Mouse (Mus musculus): ENCODE measurements around the gene Tctn1. TPM values are rescaled to one million over a fixed set of nuclear protein-coding genes. Genes with fewer than 3 reads are reported as not detected.
"Not testable (repeated sequence)": the region's sequence is repeated elsewhere in the genome, so short reads cannot be mapped to it uniquely, and the experiment has no call there.

The Tctn1 gene
- total RNA-seq, 2 experiments from 2014 or later: 2.8 to 6.3 TPM

DNA sequence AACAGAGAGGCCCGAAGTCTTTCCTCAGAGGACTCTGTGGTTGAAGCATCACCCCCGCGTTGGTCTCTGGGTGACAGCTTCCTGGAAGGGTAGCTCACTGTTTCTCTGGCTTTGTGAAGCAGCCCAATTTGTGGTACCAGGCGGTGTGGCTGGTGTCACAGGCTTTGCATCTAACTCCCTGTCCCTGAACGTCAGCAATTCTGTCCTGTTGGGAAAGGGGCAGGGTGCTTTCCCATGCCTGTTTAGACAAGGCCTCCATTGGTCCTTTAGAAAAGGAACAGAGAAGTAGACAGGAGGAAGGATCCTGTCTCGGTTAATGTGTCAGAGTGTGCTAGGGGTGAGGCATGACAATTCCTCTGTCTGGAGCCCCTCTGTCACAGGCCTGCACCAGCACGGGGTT lies 45.3 kb downstream of the Tctn1 start:
- DNase-seq: no peak

DNA sequence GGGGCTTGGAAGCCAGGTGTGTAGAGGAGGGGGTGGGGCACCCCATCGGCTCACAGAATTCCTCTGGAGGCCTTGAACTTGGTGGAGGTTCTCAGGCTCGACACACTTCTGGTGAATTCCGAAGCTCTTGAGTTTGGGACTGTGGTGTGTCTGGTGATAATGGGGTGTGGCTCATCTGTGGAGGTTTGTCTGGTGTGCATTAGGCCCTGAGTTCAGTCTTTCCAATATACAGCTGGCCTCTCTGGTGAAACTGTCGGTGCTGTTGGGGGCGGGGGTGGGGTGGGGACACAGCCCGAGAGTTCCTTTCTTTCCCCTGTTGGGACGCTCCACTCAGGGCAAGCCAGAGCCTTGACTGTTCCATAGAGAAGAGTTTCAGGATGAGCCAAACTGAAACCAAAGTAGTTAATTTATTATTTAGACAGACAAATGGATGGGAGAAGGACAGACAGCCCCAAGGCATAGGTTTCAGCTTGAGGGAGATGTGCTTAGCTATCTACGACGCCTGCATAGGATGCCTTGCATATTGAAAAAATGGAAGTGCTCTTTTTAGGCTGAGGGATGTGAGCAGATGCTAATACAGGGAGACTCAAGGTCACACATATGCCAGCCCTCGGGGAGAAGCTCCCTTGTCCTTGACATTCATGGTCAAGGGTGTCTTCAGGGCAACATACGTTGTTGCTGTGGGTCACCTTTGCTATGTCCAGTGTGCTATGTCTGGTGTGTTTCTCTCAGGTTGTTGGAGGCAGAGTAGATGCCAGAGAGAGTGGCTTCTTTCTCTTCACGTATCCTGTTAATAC lies 46.0 kb downstream of the Tctn1 start:
- no peak for DNase-seq

- no peak for DNase-seq
These were observed 46.6 kb downstream of the Tctn1 start for GRCm38 (mm10) chr5:122217636-122218035.

DNA sequence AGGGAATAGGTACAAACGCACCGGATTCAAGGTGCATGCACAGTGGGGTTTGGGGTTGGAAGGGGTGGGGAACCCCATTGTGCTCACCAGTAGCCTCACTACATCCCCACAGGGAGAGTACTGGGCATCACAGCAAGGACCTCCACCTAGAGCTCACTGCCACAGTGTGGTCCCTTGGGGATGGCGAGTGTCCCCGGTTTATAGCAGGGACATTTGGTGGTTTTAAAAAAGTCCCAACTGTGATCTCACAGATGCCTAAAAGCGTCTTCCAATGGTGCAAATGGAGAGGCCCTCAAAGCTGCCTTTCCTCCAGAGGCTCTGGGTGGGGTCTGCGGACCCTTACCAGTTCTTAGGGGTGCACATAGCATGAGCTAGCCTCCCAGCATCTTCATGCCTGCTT lies 50.4 kb downstream of the Tctn1 start:
- no peak for DNase-seq

GRCm38 (mm10) chr5:122212820-122213219 lies 51.4 kb downstream of the Tctn1 start:
- DNase-seq: not testable (repeated sequence)

- DNase-seq: no peak
These were observed 52.1 kb downstream of the Tctn1 start for GRCm38 (mm10) chr5:122212125-122212524.

DNA sequence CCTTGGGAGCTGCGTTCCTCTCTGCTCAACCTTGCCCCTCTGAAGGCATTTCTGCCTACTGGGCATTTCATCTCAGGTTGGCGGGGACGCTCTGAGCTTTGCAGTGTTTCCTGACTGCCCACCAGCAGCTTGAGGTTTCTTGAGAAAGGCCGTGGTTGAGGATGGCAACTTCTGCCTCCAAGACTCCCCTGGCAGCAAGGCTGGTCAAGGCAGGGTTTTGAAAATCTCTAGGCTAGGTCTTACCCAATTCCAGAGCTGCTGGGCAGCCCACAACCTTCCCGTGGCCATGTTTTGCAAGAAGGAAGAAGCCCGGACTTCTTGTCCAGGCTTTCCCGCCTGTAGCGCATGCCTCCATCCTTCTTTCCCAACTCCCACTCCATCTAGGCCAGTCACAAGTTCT lies 53.4 kb downstream of the Tctn1 start:
- no peak for DNase-seq

DNA sequence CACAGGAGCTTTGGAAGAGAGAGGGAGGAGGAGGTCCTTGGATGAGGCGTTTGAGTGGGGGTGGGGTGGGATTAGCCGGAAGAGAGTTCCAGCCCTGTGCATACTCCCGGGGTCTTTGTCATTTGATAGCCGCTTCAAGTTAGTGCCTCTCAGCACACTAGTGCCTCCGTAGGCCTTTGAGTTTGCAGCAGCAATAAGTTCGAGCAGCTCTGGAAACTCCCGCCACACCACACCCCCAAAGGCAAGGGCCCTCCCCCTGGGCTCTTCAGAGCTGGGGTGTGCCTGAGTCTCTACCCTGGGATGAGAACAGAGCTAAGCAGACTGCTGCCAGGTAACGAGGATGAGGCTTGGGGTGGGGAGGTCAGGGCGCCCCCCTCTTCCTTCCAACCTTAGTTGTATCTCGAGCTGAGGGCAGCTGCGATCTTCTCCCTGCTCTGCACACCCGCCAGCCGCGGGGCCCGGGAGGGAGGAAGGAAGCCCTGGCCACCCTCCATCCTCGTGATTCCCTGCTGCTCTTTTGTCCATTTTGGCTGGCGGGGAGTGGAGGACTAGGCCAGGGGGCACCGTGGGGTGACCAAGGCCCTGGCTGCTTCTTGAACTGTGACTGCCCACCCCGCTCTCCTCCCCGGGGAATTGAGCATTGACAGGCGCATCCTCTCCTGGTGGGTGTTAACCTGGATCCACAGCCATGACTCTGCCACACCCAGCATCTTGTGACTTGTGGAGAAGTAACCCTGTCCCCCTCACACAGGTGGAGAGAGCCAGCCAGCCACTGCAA lies 54.5 kb downstream of the Tctn1 start:
- DNase-seq: peak; percentile 61

DNA sequence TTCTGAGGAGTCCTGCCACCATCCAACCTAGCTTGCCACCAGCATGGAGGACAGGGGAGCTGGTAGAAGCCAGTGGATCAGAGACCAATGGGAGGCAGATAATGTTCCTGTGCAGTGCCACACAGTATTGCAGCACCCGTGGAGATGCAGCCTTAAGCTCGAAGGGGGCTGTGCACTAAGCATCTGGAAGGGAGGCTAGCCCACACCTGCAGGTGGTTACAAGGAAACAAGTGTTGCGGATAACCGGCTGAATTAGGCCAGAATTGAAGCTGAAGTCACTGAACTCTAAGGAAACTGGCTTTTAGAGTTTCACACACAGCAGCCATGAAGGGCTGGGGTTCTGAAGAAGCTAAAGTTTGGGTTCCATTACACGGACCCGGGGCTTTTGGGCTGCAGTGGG lies 55.4 kb downstream of the Tctn1 start:
- no peak for DNase-seq

DNA sequence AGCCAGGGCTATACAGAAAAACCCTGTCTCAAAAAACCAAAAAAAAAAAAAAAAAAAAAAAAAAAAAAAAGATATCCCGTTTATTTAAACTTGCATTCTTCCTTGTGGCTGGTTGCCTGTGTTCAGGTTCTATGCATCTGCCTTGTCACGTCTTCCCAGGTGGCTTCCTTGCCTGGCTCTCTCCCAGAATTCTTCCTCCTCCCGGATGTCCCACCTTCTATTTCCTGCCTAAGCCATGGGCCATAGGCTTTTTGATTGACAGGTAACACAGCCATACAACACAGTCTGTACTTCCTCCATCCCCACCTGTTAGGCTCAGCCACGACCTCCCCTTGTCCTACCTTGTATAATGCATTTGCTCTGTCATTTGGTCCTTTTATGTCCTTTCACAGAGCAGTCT lies 57.8 kb downstream of the Tctn1 start, which contains the start of gene Hvcn1:
Gene Hvcn1, plus strand, starts transcription at position 330 of the 400 bp plus-strand sequence.
- no peak for DNase-seq

GRCm38 (mm10) chr5:122204180-122204579 lies 60.1 kb downstream of the Tctn1 start:
- no peak for DNase-seq

DNA sequence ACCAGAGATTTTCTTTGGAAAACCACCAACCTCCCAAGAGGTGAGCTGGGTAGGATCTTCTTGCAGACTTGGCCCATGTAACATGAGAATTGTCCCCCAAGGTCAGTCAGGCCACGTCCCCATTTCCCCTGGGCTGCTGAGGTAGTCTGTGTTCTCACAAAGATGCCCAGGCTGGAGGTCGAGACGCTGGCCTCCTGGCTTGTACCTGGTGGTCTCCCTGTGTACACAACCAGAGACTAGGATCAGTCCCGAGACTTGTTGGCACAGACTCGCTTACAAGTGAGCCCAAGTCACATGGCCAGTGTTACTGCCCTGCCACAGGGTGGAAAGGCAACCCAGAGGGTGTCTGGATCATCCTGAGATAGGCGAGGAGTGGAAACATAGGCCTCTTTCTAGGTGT lies 62.4 kb downstream of the Tctn1 start:
- no peak for DNase-seq

DNA sequence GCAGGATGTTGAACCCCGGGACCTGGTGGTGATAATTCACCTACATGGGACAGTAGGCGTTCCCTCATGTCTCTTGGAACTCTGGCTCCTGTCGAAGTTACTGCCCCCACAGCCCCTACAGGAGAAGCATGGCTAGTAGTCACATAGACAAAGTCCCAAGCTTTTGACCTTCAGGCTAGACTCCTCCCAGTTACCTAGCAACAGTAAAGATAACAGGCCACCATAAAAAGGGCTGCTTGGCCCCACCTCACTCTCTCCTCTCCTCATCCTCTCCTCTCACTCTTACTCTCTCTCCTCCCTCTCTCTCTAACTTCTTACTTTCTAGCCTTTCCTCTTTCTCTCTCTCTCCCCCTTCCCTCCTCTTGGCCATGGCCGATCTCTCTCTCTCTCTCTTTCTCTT lies 63.4 kb downstream of the Tctn1 start:
- no peak for DNase-seq

DNA sequence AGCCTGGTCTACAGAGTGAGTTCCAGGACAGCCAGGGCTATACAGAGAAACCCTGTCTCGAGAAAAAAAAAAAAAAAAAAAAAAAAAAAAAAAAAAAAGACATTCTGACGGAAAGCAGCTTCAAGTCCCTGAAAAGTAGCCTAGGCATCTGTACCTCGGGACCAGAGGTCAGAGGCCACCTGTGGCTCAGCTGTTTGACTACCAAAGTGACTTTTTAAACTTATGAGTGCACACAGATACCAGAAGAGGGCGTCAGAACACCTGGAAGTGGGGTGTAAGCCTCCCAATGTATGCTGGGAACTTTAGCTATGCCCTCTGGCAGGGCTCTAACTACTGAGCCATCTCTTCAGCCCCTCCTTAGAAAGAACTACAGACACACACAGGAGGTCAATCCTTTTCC lies 71.9 kb downstream of the Tctn1 start:
- DNase-seq: no peak

DNA sequence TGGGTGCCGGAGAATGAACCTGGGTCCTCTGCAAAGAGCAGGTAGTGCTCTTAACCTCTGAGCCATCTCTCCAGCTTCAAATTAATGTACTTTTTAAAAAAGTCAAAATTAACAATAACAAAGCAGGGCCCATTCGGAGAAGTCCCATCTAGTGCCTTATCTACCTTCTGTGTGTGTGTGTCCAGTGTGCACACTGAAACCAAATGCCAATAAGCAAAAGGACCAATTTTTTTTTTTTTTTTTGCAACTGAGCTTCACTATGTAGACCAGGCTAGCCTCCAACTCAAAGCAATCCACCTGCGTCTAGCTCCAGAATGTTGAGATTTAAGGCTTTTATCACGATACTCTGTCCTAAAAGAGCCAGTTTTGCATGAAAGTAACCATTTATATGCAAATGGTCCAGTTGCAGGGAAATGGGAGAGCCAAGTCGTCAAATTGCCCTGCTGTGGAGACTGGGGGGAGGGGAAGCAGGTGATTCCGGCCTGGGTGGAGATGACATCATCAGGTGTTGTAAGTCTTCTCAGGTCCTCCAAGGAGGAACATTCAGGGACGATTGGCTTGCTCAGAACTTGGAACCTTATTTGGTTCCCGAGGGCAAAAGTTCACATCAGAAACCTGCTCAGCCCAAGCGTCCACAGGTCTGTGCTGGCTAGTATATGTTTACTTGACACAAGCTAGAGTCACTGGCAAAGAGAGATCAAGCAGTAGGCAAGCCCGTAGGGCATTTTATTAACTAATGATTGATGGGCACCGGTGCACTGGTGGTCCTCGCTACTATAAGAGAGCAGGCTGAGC lies 72.8 kb downstream of the Tctn1 start:
- no peak for DNase-seq

DNA sequence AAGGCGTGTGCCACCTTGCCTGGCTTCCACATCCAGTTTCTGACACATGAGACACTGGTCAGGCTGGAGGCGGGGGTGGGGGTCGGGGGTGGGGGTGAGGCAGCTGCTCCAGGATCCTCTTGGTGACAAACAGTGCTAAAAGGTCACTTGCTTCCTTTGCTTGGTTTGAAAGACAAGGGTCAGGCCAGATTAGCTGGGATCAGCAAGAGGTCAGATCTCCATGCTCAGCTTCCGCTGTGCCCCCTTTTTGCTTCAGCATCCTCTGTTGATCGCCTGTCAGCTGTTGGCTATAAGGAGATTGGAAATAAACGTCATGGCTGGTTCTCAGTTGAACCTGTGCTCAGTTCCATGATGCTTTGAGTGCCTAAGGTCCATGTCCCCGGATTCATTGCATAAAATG lies 73.8 kb downstream of the Tctn1 start:
- DNase-seq: no peak

GRCm38 (mm10) chr5:122189115-122189514 lies 75.1 kb downstream of the Tctn1 start:
- DNase-seq: peak; percentile 47

Other genes with a start within 250 kb of the Tctn1 start
- 1 to 10 TPM; 1.1 to 1.5 TPM for gene Cux2, start 214.4 kb downstream of the Tctn1 start, total RNA-seq (2021)
- gene Myl2, start 163.5 kb downstream of the Tctn1 start, total RNA-seq (2021): 100 to 1,000 TPM; 526 to 721 TPM
- gene Ccdc63, start 123.6 kb downstream of the Tctn1 start, total RNA-seq (2021): not detected
- 100 to 1,000 TPM; 144 to 156 TPM for gene Ppp1cc, start 106.2 kb downstream of the Tctn1 start, total RNA-seq (2021)
- gene Hvcn1, start 57.7 kb downstream of the Tctn1 start, total RNA-seq (2021): 1 to 10 TPM; 4.0 to 4.3 TPM
- 10 to 100 TPM; 30.0 to 36.1 TPM for gene Pptc7, start 19.9 kb upstream of the Tctn1 start, total RNA-seq (2021)
- 1 to 10 TPM; 1.8 to 2.0 TPM for gene Rad9b, start 89.8 kb upstream of the Tctn1 start, total RNA-seq (2021)
- 10 to 100 TPM; 60.3 to 72.5 TPM for gene Vps29, start 89.9 kb upstream of the Tctn1 start, total RNA-seq (2021)
- 10 to 100 TPM; 23.1 to 24.4 TPM for gene Gpn3, start 107.4 kb upstream of the Tctn1 start, total RNA-seq (2021)
- gene Fam216a, start 107.9 kb upstream of the Tctn1 start, total RNA-seq (2021): 10 to 100 TPM in 1 of 2 experiments, 1 to 10 TPM in 1; 9.7 to 11.5 TPM
- gene Arpc3, start 127.4 kb upstream of the Tctn1 start, total RNA-seq (2021): 10 to 100 TPM; 75.9 to 89.9 TPM
- 10 to 100 TPM; 21.5 to 25.4 TPM for gene Anapc7, start 157.2 kb upstream of the Tctn1 start, total RNA-seq (2021)
- gene Atp2a2, start 237.8 kb upstream of the Tctn1 start, total RNA-seq (2021): 100 to 1,000 TPM; 156 to 181 TPM